Mouse (Mus musculus) CH12.LX (cell line): ENCODE measurements at regions not wholly inside any gene's neighbourhood (a gene's known extent, or its start where the extent isn't known, plus 50 kb on each side); places are given as distances from the start of the nearest gene placed in this dataset.

ENCODE experiments used
- DNase-seq: peaks from one replicate; pipeline ENCODE4 v3.0.0-alpha.2; 2013; ENCODE audit errors: extremely low read depth
- H3K27ac ChIP-seq: 2 replicates; pipeline ENCODE4 v1.5.1; 2012; ENCODE audit warnings: low read depth, mild to moderate bottlenecking, control low read depth, moderate library complexity; ENCODE audit not compliant: insufficient read depth
- H3K27me3 ChIP-seq: replicated peaks from 2 replicates; pipeline ENCODE3; 2012; ENCODE audit warnings: inconsistent platforms
- H3K36me3 ChIP-seq, 2 experiments: replicated peaks in 1 of 2; 2 replicates each; pipeline versions ENCODE3 to v1.6.1; 2012; ENCODE audit warnings: inconsistent platforms in 1 of 2, low read length in 1 of 2, mild to moderate bottlenecking in 1 of 2, mixed read lengths in 1 of 2, moderate library complexity in 1 of 2; ENCODE audit not compliant: control insufficient read depth in 1 of 2, insufficient read depth in 1 of 2
- H3K4me1 ChIP-seq, 2 experiments: 2 replicates each; pipeline ENCODE4 v1.6.1; 2012; ENCODE audit warnings: inconsistent platforms in 1 of 2, moderate library complexity in 1 of 2; ENCODE audit not compliant: insufficient read depth in 2 of 2, control insufficient read depth in 1 of 2
- H3K4me2 ChIP-seq: 2 replicates; pipeline ENCODE4 v1.6.1; 2012; ENCODE audit warnings: low read depth, mild to moderate bottlenecking, control low read depth; ENCODE audit not compliant: poor library complexity, insufficient read depth, severe bottlenecking
- H3K4me3 ChIP-seq, 3 experiments: fragments of 150-350 bp in 1 of 3; sonication (generic) in 1 of 3; replicated peaks in 1 of 3; 2 replicates each; pipeline versions ENCODE3 to v1.5.1; 2011 to 2012; ENCODE audit warnings: low read depth in 2 of 3, low read length in 2 of 3, mild to moderate bottlenecking in 2 of 3, moderate library complexity in 2 of 3, control low read depth in 1 of 3, improper control_type of control experiment in 1 of 3, inconsistent platforms in 1 of 3, mixed read lengths in 1 of 3; ENCODE audit not compliant: poor library complexity in 1 of 3
- H3K79me2 ChIP-seq: replicated peaks from 2 replicates; pipeline ENCODE4 v1.6.1; 2012; ENCODE audit warnings: mild to moderate bottlenecking, moderate library complexity; ENCODE audit not compliant: control insufficient read depth, poor library complexity, insufficient read depth, severe bottlenecking; ENCODE audit errors: extremely low read depth
- H3K9ac ChIP-seq: 2 replicates; pipeline ENCODE4 v1.6.1; 2012; ENCODE audit warnings: low read depth, mild to moderate bottlenecking, control low read depth, moderate library complexity; ENCODE audit not compliant: insufficient read depth
- H3K9me3 ChIP-seq: replicated peaks from 2 replicates; pipeline ENCODE3; 2012; ENCODE audit warnings: low read length, inconsistent platforms, mixed read lengths
- CHD2 ChIP-seq: IDR thresholded peaks from 2 replicates; pipeline ENCODE4 v1.6.1; 2011; ENCODE audit warnings: low read length, improper control_type of control experiment
- E2F4 ChIP-seq: IDR thresholded peaks from 2 replicates; pipeline ENCODE4 v1.6.1; 2011; ENCODE audit warnings: low read depth, low read length, improper control_type of control experiment; ENCODE audit not compliant: insufficient replicate concordance
- ELF1 ChIP-seq: IDR thresholded peaks from 2 replicates; pipeline ENCODE4 v1.6.1; 2014; ENCODE audit warnings: low read depth, mild to moderate bottlenecking, inconsistent platforms, low read length, improper control_type of control experiment
- EP300 ChIP-seq: IDR thresholded peaks from 2 replicates; pipeline ENCODE4 v1.6.1; 2011; ENCODE audit warnings: low read length, improper control_type of control experiment
- ETS1 ChIP-seq: conservative IDR thresholded peaks from 2 replicates; pipeline ENCODE4 v1.6.1; 2012; ENCODE audit warnings: low read depth, mild to moderate bottlenecking, inconsistent platforms, low read length, improper control_type of control experiment, moderate library complexity
- GABPA ChIP-seq: IDR thresholded peaks from 2 replicates; pipeline ENCODE4 v1.6.1; 2012; ENCODE audit warnings: low read depth, low read length, improper control_type of control experiment, inconsistent platforms; ENCODE audit not compliant: insufficient replicate concordance
- HCFC1 ChIP-seq: IDR thresholded peaks from 2 replicates; pipeline ENCODE4 v1.6.1; 2012; ENCODE audit warnings: low read depth, mild to moderate bottlenecking, inconsistent platforms, low read length, improper control_type of control experiment
- MAFK ChIP-seq: IDR thresholded peaks from 2 replicates; pipeline ENCODE4 v1.6.1; 2011; ENCODE audit warnings: low read length, improper control_type of control experiment; ENCODE audit not compliant: insufficient replicate concordance
- MAX ChIP-seq: IDR thresholded peaks from 2 replicates; pipeline ENCODE4 v1.6.1; 2011; ENCODE audit warnings: low read length, improper control_type of control experiment
- MAZ ChIP-seq: IDR thresholded peaks from 2 replicates; pipeline ENCODE4 v1.6.1; 2012; ENCODE audit warnings: low read depth, mild to moderate bottlenecking, inconsistent platforms, low read length, improper control_type of control experiment, moderate library complexity
- MXI1 ChIP-seq: IDR thresholded peaks from 2 replicates; pipeline ENCODE4 v1.6.1; 2011; ENCODE audit warnings: mild to moderate bottlenecking, low read depth, low read length, improper control_type of control experiment
- MYC ChIP-seq: IDR thresholded peaks from 2 replicates; pipeline ENCODE4 v1.6.1; 2011; ENCODE audit warnings: low read depth, mild to moderate bottlenecking, improper control_type of control experiment, low read length
- NELFE ChIP-seq: IDR thresholded peaks from 2 replicates; pipeline ENCODE4 v1.6.1; 2011; ENCODE audit warnings: low read depth, low read length, improper control_type of control experiment
- NRF1 ChIP-seq: IDR thresholded peaks from 2 replicates; pipeline ENCODE4 v1.6.1; 2014; ENCODE audit warnings: low read depth, mild to moderate bottlenecking, inconsistent platforms, low read length, improper control_type of control experiment, moderate library complexity
- PAX5 ChIP-seq: IDR thresholded peaks from 2 replicates; pipeline ENCODE4 v1.6.1; 2012; ENCODE audit warnings: low read length, inconsistent platforms, mixed read lengths
- POLR2A ChIP-seq: IDR thresholded peaks from 2 replicates; pipeline ENCODE4 v1.6.1; 2011; ENCODE audit warnings: low read depth, mild to moderate bottlenecking, improper control_type of control experiment, low read length
- POLR2AphosphoS2 ChIP-seq: IDR thresholded peaks from 2 replicates; pipeline ENCODE4 v1.6.1; 2011; ENCODE audit warnings: low read depth, low read length, improper control_type of control experiment
- RAD21 ChIP-seq: IDR thresholded peaks from 2 replicates; pipeline ENCODE4 v1.6.1; 2011; ENCODE audit warnings: low read depth, mild to moderate bottlenecking, low read length, improper control_type of control experiment, moderate library complexity
- RCOR1 ChIP-seq: conservative IDR thresholded peaks from 2 replicates; pipeline ENCODE4 v1.6.1; 2012; ENCODE audit warnings: low read depth, mild to moderate bottlenecking, inconsistent platforms, low read length, improper control_type of control experiment
- SMC3 ChIP-seq: IDR thresholded peaks from 2 replicates; pipeline ENCODE4 v1.6.1; 2011; ENCODE audit warnings: low read depth, low read length, improper control_type of control experiment
- UBTF ChIP-seq: IDR thresholded peaks from 2 replicates; pipeline ENCODE4 v1.6.1; 2012; ENCODE audit warnings: low read depth, mild to moderate bottlenecking, inconsistent platforms, low read length, improper control_type of control experiment, moderate library complexity
- USF1 ChIP-seq: IDR thresholded peaks from 2 replicates; pipeline ENCODE4 v1.6.1; 2014; ENCODE audit warnings: low read depth, mild to moderate bottlenecking, inconsistent platforms, low read length, improper control_type of control experiment
- USF2 ChIP-seq: conservative IDR thresholded peaks from 2 replicates; pipeline ENCODE4 v1.6.1; 2011; ENCODE audit warnings: low read depth, low read length, improper control_type of control experiment
- ZC3H11A ChIP-seq: IDR thresholded peaks from 2 replicates; pipeline ENCODE4 v1.6.1; 2012; ENCODE audit warnings: low read depth, mild to moderate bottlenecking, inconsistent platforms, low read length, improper control_type of control experiment
- ZKSCAN1 ChIP-seq: IDR thresholded peaks from 2 replicates; pipeline ENCODE4 v1.6.1; 2012; ENCODE audit warnings: low read depth, inconsistent platforms, low read length, improper control_type of control experiment, borderline replicate concordance
- dilution Hi-C: fragments of 300-500 bp; cut with MboI; formaldehyde crosslinking; loops from 2 replicates; pipeline ENCODE4 v1.14.3; 2020; ENCODE audit warnings: low sequenced_read_pairs; ENCODE audit not compliant: extremely low pct_unique_long_range_greater_than_20kb, extremely low pct_ligation_motif_present
- in situ Hi-C: fragments of 300-500 bp; cut with MboI; formaldehyde crosslinking; loops from 3 replicates; pipeline ENCODE4 v1.14.3; 2019; ENCODE audit warnings: low sequenced_read_pairs, low pct_ligation_motif_present, low pct_unique_long_range_greater_than_20kb, mixed read lengths

- no peak overlapping the region for H3K4me2 ChIP-seq
- H3K27me3 ChIP-seq = no peaks in the 10 kb centered on the region
- H3K4me1 ChIP-seq = no peaks in the 10 kb centered on the region
- in situ Hi-C loops = no loop called here
- no peak overlapping the region for H3K4me3 ChIP-seq
- H3K9me3 ChIP-seq = peaks cover 89% of the 10 kb centered on the region
- no peaks in the 10 kb centered on the region for H3K79me2 ChIP-seq
- no peak overlapping the region for H3K9ac ChIP-seq
- no peak for DNase-seq
- dilution Hi-C loops = no loop called here
- TF ChIP-seq ELF1 (no peak), ZC3H11A (no peak), MAFK (no peak), E2F4 (no peak), MAX (no peak), MYC (no peak), GABPA (no peak), UBTF (no peak), MAZ (no peak), POLR2AphosphoS2 (no peak), USF1 (no peak), EP300 (no peak), RCOR1 (no peak), NELFE (no peak), CHD2 (no peak), NRF1 (no peak), POLR2A (no peak)
- H3K27ac ChIP-seq = no peak overlapping the region
- H3K36me3 ChIP-seq = no peaks in the 10 kb centered on the region
Observed at GRCm38 (mm10) chr4:153784401-153784800, 172.6 kb upstream of the A430005L14Rik start.

GRCm38 (mm10) chr4:153785564-153785963 is 171.5 kb upstream of the A430005L14Rik start:
- dilution Hi-C loops (no loop called here), in situ Hi-C loops (no loop called here)
- no peak for DNase-seq
- H3K79me2 ChIP-seq = no peaks in the 10 kb centered on the region
- H3K9ac ChIP-seq = no peak overlapping the region
- no peak overlapping the region for H3K27ac ChIP-seq
- H3K9me3 ChIP-seq = peaks cover 89% of the 10 kb centered on the region
- H3K27me3 ChIP-seq = no peaks in the 10 kb centered on the region
- H3K4me2 ChIP-seq = no peak overlapping the region
- no peaks in the 10 kb centered on the region for H3K4me1 ChIP-seq
- H3K4me3 ChIP-seq = no peak overlapping the region
- TF ChIP-seq HCFC1 = no peak
- no peak for TF ChIP-seq USF1
- no peak for TF ChIP-seq PAX5
- TF ChIP-seq USF2 = no peak
- no peak for TF ChIP-seq CHD2
- TF ChIP-seq MYC = no peak
- TF ChIP-seq EP300 = no peak
- no peak for TF ChIP-seq SMC3
- no peak for TF ChIP-seq ZKSCAN1
- TF ChIP-seq NELFE = no peak
- TF ChIP-seq ZC3H11A = no peak
- TF ChIP-seq POLR2AphosphoS2 = no peak
- TF ChIP-seq MAFK = no peak
- TF ChIP-seq MXI1 = no peak
- no peak for TF ChIP-seq E2F4
- no peak for TF ChIP-seq RAD21
- TF ChIP-seq ELF1 = no peak
- no peak for TF ChIP-seq ETS1
- no peaks in the 10 kb centered on the region for H3K36me3 ChIP-seq
